Mouse (Mus musculus) liver, embryonic 14.5 days (tissue): ENCODE measurements around the gene Tesk1. TPM values are rescaled to one million over a fixed set of nuclear protein-coding genes. Genes with fewer than 3 reads are reported as not detected.

ENCODE experiments used
- ATAC-seq: fragments of 200-750 bp; cut with Nextera tagmentation; 2 replicates; pipeline ENCODE4 v1.8.0; 2017; ENCODE audit warnings: moderate number of reproducible peaks, mild to moderate bottlenecking, moderate library complexity; ENCODE audit not compliant: insufficient read depth
- DNase-seq, 3 experiments: peaks; one replicate each; pipeline ENCODE4 v3.0.0-alpha.2; 2012 to 2013; ENCODE audit warnings: low read depth in 3 of 3, low spot score in 3 of 3
- H3K27ac ChIP-seq: fragments of 300-500 bp; sonication (generic); 2 replicates; pipeline ENCODE4 v1.5.1; 2014; ENCODE audit warnings: moderate library complexity, mild to moderate bottlenecking, control low read depth, inconsistent platforms
- H3K27me3 ChIP-seq: fragments of 300-500 bp; sonication (generic); 2 replicates; pipeline ENCODE4 v1.6.1; 2014; ENCODE audit warnings: mild to moderate bottlenecking, low read length, moderate library complexity; ENCODE audit not compliant: control insufficient read depth, insufficient read depth
- H3K36me3 ChIP-seq: fragments of 300-500 bp; sonication (generic); replicated peaks from 2 replicates; pipeline ENCODE4 v1.6.1; 2014; ENCODE audit warnings: low read depth; ENCODE audit not compliant: control insufficient read depth, insufficient read depth
- H3K4me1 ChIP-seq, 2 experiments: fragments of 200-500 bp in 1 of 2; fragments of 300-500 bp in 1 of 2; sonication (generic) in 1 of 2; replicated peaks; 2 replicates each; pipeline ENCODE4 v1.6.1; 2012 to 2014; ENCODE audit warnings: antibody characterized with exemption in 1 of 2, inconsistent platforms in 1 of 2, low read length in 1 of 2; ENCODE audit not compliant: control insufficient read depth in 2 of 2, insufficient read depth in 2 of 2
- H3K4me2 ChIP-seq: fragments of 300-500 bp; sonication (generic); 2 replicates; pipeline ENCODE4 v1.6.1; 2014; ENCODE audit warnings: low read depth, mild to moderate bottlenecking, control low read depth, moderate library complexity
- H3K4me3 ChIP-seq, 2 experiments: fragments of 200-500 bp in 1 of 2; fragments of 300-500 bp in 1 of 2; sonication (generic) in 1 of 2; 2 replicates each; pipeline ENCODE4 v1.5.1; 2012 to 2014; ENCODE audit warnings: low read depth in 2 of 2, low read length in 2 of 2, mild to moderate bottlenecking in 2 of 2, control low read depth in 1 of 2, inconsistent platforms in 1 of 2, moderate library complexity in 1 of 2; ENCODE audit not compliant: insufficient read depth in 1 of 2
- H3K9ac ChIP-seq: fragments of 300-500 bp; sonication (generic); replicated peaks from 2 replicates; pipeline ENCODE4 v1.6.1; 2014; ENCODE audit warnings: mild to moderate bottlenecking, control low read depth, moderate library complexity
- H3K9me3 ChIP-seq: fragments of 300-500 bp; sonication (generic); 2 replicates; pipeline ENCODE4 v1.6.1; 2016; ENCODE audit warnings: low read length, mixed read lengths; ENCODE audit not compliant: control insufficient read depth
- CTCF ChIP-seq: IDR thresholded peaks from 2 replicates; pipeline ENCODE4 v1.5.1; 2016; ENCODE audit warnings: antibody characterized with exemption, low read depth, control low read depth
- EP300 ChIP-seq: IDR thresholded peaks from 2 replicates; pipeline ENCODE4 v1.6.1; 2016; ENCODE audit warnings: antibody characterized with exemption, low read depth
- WGBS: fragments of 180-500 bp; shearing (Covaris S2); extraction: QIAGEN DNeasy Blood & Tissue Kit; methylation state at CpG from one replicate; pipeline ENCODE4 v1.1.7; 2014; ENCODE audit not compliant: insufficient replicate concordance; 5-methylcytosine and 5-hydroxymethylcytosine counted together
- polyA plus RNA-seq, 2 experiments: library from polyadenylated mRNA; depleted of rRNA in 1 of 2; stranded (reverse) in 1 of 2; unstranded in 1 of 2; fragments of >200 nt; fragmentation: Nextera tagmentation in 1 of 2; extraction: Ambion mirVana in 1 of 2; gene quantifications; 2 replicates each; pipeline versions ENCODE4 v1.2.1 to v1.2.3; 2012 to 2014

The Tesk1 gene
- polyA plus RNA-seq, 2 experiments: 0.65 to 3.3 TPM

GRCm38 (mm10) chr4:43402212-43402611 is 39.5 kb upstream of the Tesk1 start:
- Histone ChIP-seq H3K36me3 (no peaks in the 10 kb centered on the region), H3K4me2 (no peak overlapping the region), H3K9ac (no peak overlapping the region), H3K27ac (no peak overlapping the region), H3K4me1 (no peaks in the 10 kb centered on the region; a peak in 1 of 4 replicates), H3K9me3 (no peaks in the 10 kb centered on the region), H3K4me3 (no peak overlapping the region), H3K27me3 (no peaks in the 10 kb centered on the region; the same call in 1 of the 2 replicates)
- WGBS: 49% methylated on average over 9 of the region's 9 CpGs
- DNase-seq (no peak), ATAC-seq (no peak)
- TF ChIP-seq EP300: no peak
- TF ChIP-seq CTCF: no peak

GRCm38 (mm10) chr4:43404697-43405096 is 37.0 kb upstream of the Tesk1 start:
- Histone ChIP-seq H3K4me1 (no peaks in the 10 kb centered on the region; a peak in 1 of 4 replicates), H3K27me3 (no peaks in the 10 kb centered on the region; the same call in 1 of the 2 replicates), H3K9me3 (no peaks in the 10 kb centered on the region), H3K4me3 (no peak overlapping the region), H3K36me3 (no peaks in the 10 kb centered on the region), H3K27ac (no peak overlapping the region), H3K9ac (no peak overlapping the region), H3K4me2 (no peak overlapping the region)
- no peak for ATAC-seq
- DNase-seq: no peak
- TF ChIP-seq CTCF (no peak), EP300 (no peak)
- 68% methylated on average over 10 of the region's 10 CpGs for WGBS

- H3K36me3 ChIP-seq: no peaks in the 10 kb centered on the region
- DNase-seq (no peak), ATAC-seq (peak; percentile 56; the same call in 1 of the 2 replicates)
- TF ChIP-seq CTCF (peak; percentile 32), EP300 (no peak)
- no peaks in the 10 kb centered on the region; the same call in 1 of the 2 replicates for H3K27me3 ChIP-seq
- 8% methylated on average over 28 of the region's 28 CpGs for WGBS
- H3K9me3 ChIP-seq: no peaks in the 10 kb centered on the region
- no peak overlapping the region for H3K27ac ChIP-seq
- peak overlapping the region; percentile 23; the same call in 1 of the 2 replicates for H3K4me2 ChIP-seq
- H3K4me1 ChIP-seq: no peaks in the 10 kb centered on the region; a peak in 1 of 4 replicates
- H3K4me3 ChIP-seq: peak overlapping the region in 1 of 2 experiments; percentile 22; a peak in 2 of 4 replicates
- no peak overlapping the region for H3K9ac ChIP-seq
Observed at GRCm38 (mm10) chr4:43406162-43406971, 35.4 kb upstream of the Tesk1 start.

- H3K27ac ChIP-seq: no peak overlapping the region
- no peaks in the 10 kb centered on the region; the same call in 1 of the 2 replicates for H3K27me3 ChIP-seq
- no peak for TF ChIP-seq CTCF
- TF ChIP-seq EP300: no peak
- no peak overlapping the region for H3K9ac ChIP-seq
- H3K9me3 ChIP-seq: no peaks in the 10 kb centered on the region
- ATAC-seq: no peak
- H3K4me1 ChIP-seq: no peaks in the 10 kb centered on the region; a peak in 1 of 4 replicates
- H3K36me3 ChIP-seq: no peaks in the 10 kb centered on the region
- H3K4me2 ChIP-seq: no peak overlapping the region
- no peak overlapping the region for H3K4me3 ChIP-seq
- DNase-seq: no peak
- whole genome bisulfite sequencing: 52% methylated on average over 12 of the region's 12 CpGs
Observed at GRCm38 (mm10) chr4:43407071-43407920, 34.4 kb upstream of the Tesk1 start.

GRCm38 (mm10) chr4:43414761-43415160 is 27.0 kb upstream of the Tesk1 start:
- ATAC-seq (no peak), DNase-seq (no peak)
- peaks cover 0 to 9% of the 10 kb centered on the region in 2 experiments; a peak in 1 of 4 replicates for H3K4me1 ChIP-seq
- 82% methylated on average over 14 of the region's 14 CpGs for WGBS
- no peak overlapping the region for H3K4me2 ChIP-seq
- no peaks in the 10 kb centered on the region for H3K27me3 ChIP-seq
- no peaks in the 10 kb centered on the region for H3K36me3 ChIP-seq
- no peak overlapping the region for H3K9ac ChIP-seq
- H3K27ac ChIP-seq: no peak overlapping the region
- no peak overlapping the region for H3K4me3 ChIP-seq
- H3K9me3 ChIP-seq: no peaks in the 10 kb centered on the region
- TF ChIP-seq CTCF (no peak), EP300 (no peak)
